Mouse (Mus musculus) liver, embryonic 16.5 days (tissue): ENCODE data around the gene Inpp5b. TPM values are rescaled to one million over a fixed set of nuclear protein-coding genes. Genes with fewer than 3 reads are reported as not detected.

Source experiments
- ATAC-seq: fragments of 200-750 bp; cut with Nextera tagmentation; 2 replicates; pipeline ENCODE4 v1.8.0; 2017; ENCODE audit warnings: low read depth, mild to moderate bottlenecking, moderate number of reproducible peaks, moderate library complexity
- H3K27ac ChIP-seq: fragments of 300-500 bp; sonication (generic); 2 replicates; pipeline ENCODE4 v1.5.1; 2014; ENCODE audit warnings: mild to moderate bottlenecking, low read length
- H3K27me3 ChIP-seq: fragments of 300-500 bp; sonication (generic); 2 replicates; pipeline ENCODE4 v1.6.1; 2014; ENCODE audit warnings: low read depth, low read length, mixed read lengths; ENCODE audit not compliant: control insufficient read depth, insufficient read depth
- H3K36me3 ChIP-seq: fragments of 300-500 bp; sonication (generic); 2 replicates; pipeline ENCODE4 v1.6.1; 2014; ENCODE audit warnings: mild to moderate bottlenecking; ENCODE audit not compliant: control insufficient read depth, insufficient read depth
- H3K4me1 ChIP-seq: fragments of 300-500 bp; sonication (generic); 2 replicates; pipeline ENCODE4 v1.6.1; 2014; ENCODE audit warnings: low read depth, low read length, mixed read lengths; ENCODE audit not compliant: control insufficient read depth
- H3K4me2 ChIP-seq: fragments of 300-500 bp; sonication (generic); 2 replicates; pipeline ENCODE4 v1.6.1; 2014; ENCODE audit warnings: low read depth, low read length, mixed read lengths
- H3K4me3 ChIP-seq: fragments of 300-500 bp; sonication (generic); 2 replicates; pipeline ENCODE4 v1.5.1; 2014; ENCODE audit warnings: low read depth, mild to moderate bottlenecking, low read length
- H3K9ac ChIP-seq: fragments of 300-500 bp; sonication (generic); 2 replicates; pipeline ENCODE4 v1.6.1; 2014; ENCODE audit warnings: low read depth, low read length
- H3K9me3 ChIP-seq: fragments of 300-500 bp; sonication (generic); replicated peaks from 2 replicates; pipeline ENCODE4 v1.6.1; 2016; ENCODE audit warnings: low read length; ENCODE audit not compliant: control insufficient read depth
- WGBS: fragments of 180-500 bp; shearing (Covaris S2); extraction: QIAGEN DNeasy Blood & Tissue Kit; methylation state at CpG from one replicate; pipeline ENCODE4 v1.1.7; 2014; ENCODE audit not compliant: insufficient replicate concordance; 5-methylcytosine and 5-hydroxymethylcytosine counted together
- polyA plus RNA-seq: library from polyadenylated mRNA; unstranded; fragments of >200 nt; fragmentation: Nextera tagmentation; extraction: Ambion mirVana; gene quantifications from 2 replicates; pipeline ENCODE4 v1.2.1, GENCODE M21; 2015

Inpp5b gene
- polyA plus RNA-seq, 1 experiment from 2014 or later = 39.1 TPM

GRCm38 (mm10) chr4:124810056-124810455 lies 68.4 kb downstream of the Inpp5b start:
- Histone ChIP-seq H3K9me3 (no peaks in the 10 kb centered on the region), H3K4me2 (no peak overlapping the region), H3K9ac (no peak overlapping the region), H3K36me3 (peaks cover 14% of the 10 kb centered on the region), H3K4me1 (peaks cover 37% of the 10 kb centered on the region), H3K4me3 (no peak overlapping the region), H3K27me3 (no peaks in the 10 kb centered on the region), H3K27ac (no peak overlapping the region)
- 77% methylated on average over 7 of the region's 7 CpGs for WGBS
- no peak for ATAC-seq

- Histone ChIP-seq H3K4me1 (peaks cover 32% of the 10 kb centered on the region), H3K27me3 (no peaks in the 10 kb centered on the region), H3K36me3 (peaks cover 3% of the 10 kb centered on the region; the same call in 1 of the 2 replicates), H3K27ac (no peak overlapping the region), H3K9ac (no peak overlapping the region), H3K4me2 (no peak overlapping the region), H3K4me3 (no peak overlapping the region), H3K9me3 (no peaks in the 10 kb centered on the region)
- WGBS = 68% methylated on average over 9 of the region's 9 CpGs
- no peak for ATAC-seq
These were observed 69.8 kb downstream of the Inpp5b start for GRCm38 (mm10) chr4:124811347-124811975.

GRCm38 (mm10) chr4:124815901-124816300 lies 74.3 kb downstream of the Inpp5b start:
- WGBS = 84% methylated on average over 11 of the region's 11 CpGs
- no peaks in the 10 kb centered on the region for H3K27me3 ChIP-seq
- ATAC-seq = no peak
- H3K4me2 ChIP-seq = no peak overlapping the region
- H3K27ac ChIP-seq = no peak overlapping the region
- no peaks in the 10 kb centered on the region for H3K9me3 ChIP-seq
- H3K36me3 ChIP-seq = peaks cover 5% of the 10 kb centered on the region; the same call in 1 of the 2 replicates
- H3K4me3 ChIP-seq = no peak overlapping the region
- peaks cover 15% of the 10 kb centered on the region for H3K4me1 ChIP-seq
- H3K9ac ChIP-seq = no peak overlapping the region

- Histone ChIP-seq H3K4me1 (peaks cover 15% of the 10 kb centered on the region), H3K27me3 (no peaks in the 10 kb centered on the region), H3K9me3 (no peaks in the 10 kb centered on the region), H3K9ac (no peak overlapping the region), H3K27ac (peak overlapping the region; percentile 64), H3K4me2 (no peak overlapping the region), H3K4me3 (no peak overlapping the region), H3K36me3 (peaks cover 8% of the 10 kb centered on the region)
- WGBS = 16% methylated on average over 6 of the region's 6 CpGs
- peak; percentile 99 for ATAC-seq
These were observed 76.2 kb downstream of the Inpp5b start for GRCm38 (mm10) chr4:124817803-124818202.

DNA sequence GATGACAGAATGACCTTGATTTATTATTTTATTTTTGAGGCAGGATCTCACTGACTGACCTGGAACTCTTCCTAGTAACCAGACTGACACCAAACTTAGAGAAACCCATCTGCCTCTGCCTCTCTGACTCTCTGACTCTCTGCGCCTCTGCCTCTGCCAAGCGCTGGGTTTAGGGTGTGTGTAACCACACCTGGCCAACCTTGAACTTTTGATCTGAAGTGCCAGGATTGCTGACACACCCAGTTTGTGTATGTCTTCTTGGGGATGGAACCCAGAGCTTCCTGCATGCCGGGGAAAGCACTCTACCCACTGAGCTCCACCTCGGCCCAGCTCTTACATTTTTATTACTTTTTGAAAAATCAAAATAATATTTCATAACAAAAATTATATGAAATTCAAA lies 77.2 kb downstream of the Inpp5b start:
- no peak overlapping the region for H3K27ac ChIP-seq
- H3K4me1 ChIP-seq = peaks cover 15% of the 10 kb centered on the region
- H3K4me3 ChIP-seq = no peak overlapping the region
- no peak overlapping the region for H3K4me2 ChIP-seq
- no peaks in the 10 kb centered on the region for H3K9me3 ChIP-seq
- no peaks in the 10 kb centered on the region for H3K27me3 ChIP-seq
- WGBS = 81% methylated on average over 4 of the region's 4 CpGs
- peaks cover 18% of the 10 kb centered on the region for H3K36me3 ChIP-seq
- H3K9ac ChIP-seq = no peak overlapping the region
- no peak for ATAC-seq

- H3K27ac ChIP-seq = no peak overlapping the region
- no peaks in the 10 kb centered on the region for H3K9me3 ChIP-seq
- H3K4me3 ChIP-seq = no peak overlapping the region
- H3K36me3 ChIP-seq = peaks cover 32% of the 10 kb centered on the region
- no peaks in the 10 kb centered on the region for H3K27me3 ChIP-seq
- no peak overlapping the region for H3K9ac ChIP-seq
- H3K4me2 ChIP-seq = no peak overlapping the region
- ATAC-seq = no peak
- WGBS = 87% methylated on average over 6 of the region's 6 CpGs
- H3K4me1 ChIP-seq = no peaks in the 10 kb centered on the region
These were observed 83.3 kb downstream of the Inpp5b start for GRCm38 (mm10) chr4:124824967-124825366.

GRCm38 (mm10) chr4:124825371-124825965 lies 83.8 kb downstream of the Inpp5b start:
- no peak for ATAC-seq

DNA sequence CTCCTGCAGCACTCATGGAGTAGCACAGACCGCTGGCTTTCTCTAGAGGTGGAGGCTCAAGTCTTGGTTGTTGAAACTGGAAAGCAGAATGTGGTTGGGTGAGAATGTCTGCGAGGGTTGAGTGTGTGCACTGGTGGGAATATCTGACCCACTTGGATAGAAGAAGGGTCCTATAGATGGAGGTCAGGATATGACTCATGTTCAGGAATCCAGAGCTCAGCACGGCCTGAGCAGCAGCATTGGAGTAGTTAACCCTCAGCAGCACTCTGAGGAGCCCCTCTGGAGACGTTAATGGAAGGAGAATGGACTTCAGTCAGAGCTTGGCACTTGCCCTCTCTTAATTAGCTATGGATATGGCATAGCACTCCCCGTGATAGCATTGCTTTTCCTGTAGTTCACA lies 88.0 kb downstream of the Inpp5b start:
- WGBS = 70% methylated on average over 5 of the region's 5 CpGs

More at GRCm38 (mm10) chr4:124825371-124825965, 83.8 kb downstream of the Inpp5b start:
- Histone ChIP-seq H3K36me3 (peaks cover 32% of the 10 kb centered on the region), H3K9ac (no peak overlapping the region), H3K4me1 (no peaks in the 10 kb centered on the region), H3K27ac (no peak overlapping the region), H3K4me3 (no peak overlapping the region), H3K9me3 (no peaks in the 10 kb centered on the region), H3K4me2 (no peak overlapping the region), H3K27me3 (no peaks in the 10 kb centered on the region)
- 89% methylated on average over 21 of the region's 21 CpGs for WGBS

DNA sequence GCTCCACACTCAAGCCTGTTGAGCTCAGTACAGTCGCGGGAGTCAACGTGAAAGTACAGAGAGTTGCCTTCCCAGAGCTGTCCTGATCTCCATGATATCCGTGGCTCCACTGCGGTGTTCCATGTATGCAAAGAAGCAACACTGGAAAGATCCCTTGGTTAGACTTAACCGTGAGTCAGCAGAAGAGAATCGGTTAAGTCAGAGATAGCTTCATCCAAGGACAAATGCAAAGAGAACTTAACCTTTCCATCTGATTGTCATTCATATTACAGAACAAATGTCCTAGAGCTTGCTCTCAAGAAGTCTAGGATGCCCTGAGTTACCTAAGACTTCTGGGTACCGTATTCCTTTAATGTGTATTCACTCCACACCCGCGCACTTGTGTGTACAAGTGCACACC lies 91.1 kb downstream of the Inpp5b start:
- H3K27ac ChIP-seq = no peak overlapping the region
- 90% methylated on average over 10 of the region's 10 CpGs for WGBS
- no peaks in the 10 kb centered on the region for H3K27me3 ChIP-seq
- H3K4me3 ChIP-seq = no peak overlapping the region
- no peaks in the 10 kb centered on the region for H3K9me3 ChIP-seq
- no peaks in the 10 kb centered on the region for H3K4me1 ChIP-seq
- H3K4me2 ChIP-seq = no peak overlapping the region
- H3K36me3 ChIP-seq = peaks cover 18% of the 10 kb centered on the region
- ATAC-seq = no peak
- no peak overlapping the region for H3K9ac ChIP-seq

More for the DNA sequence above, 88.0 kb downstream of the Inpp5b start:
- ATAC-seq = no peak
- H3K27me3 ChIP-seq = no peaks in the 10 kb centered on the region
- H3K9ac ChIP-seq = no peak overlapping the region
- H3K4me3 ChIP-seq = no peak overlapping the region
- H3K36me3 ChIP-seq = peaks cover 23% of the 10 kb centered on the region
- H3K27ac ChIP-seq = no peak overlapping the region
- H3K4me1 ChIP-seq = no peaks in the 10 kb centered on the region
- no peak overlapping the region for H3K4me2 ChIP-seq
- no peaks in the 10 kb centered on the region for H3K9me3 ChIP-seq
